Mouse (Mus musculus) ES-Bruce4 (cell line): Measurements from ENCODE around the gene Notch1.

Source experiments
- CTCF ChIP-seq: IDR thresholded peaks from one replicate; pipeline ENCODE4 v1.8.1; 2011; ENCODE audit warnings: low read depth, low read length
- EP300 ChIP-seq: IDR thresholded peaks from 2 replicates; pipeline ENCODE4 v1.6.1; 2011; ENCODE audit warnings: low read depth, low read length; ENCODE audit not compliant: insufficient read depth
- POLR2A ChIP-seq: IDR thresholded peaks from one replicate; pipeline ENCODE4 v1.8.1; 2011; ENCODE audit warnings: low read length; ENCODE audit not compliant: insufficient read depth

GRCm38 (mm10) chr2:26486264-26486810 is 30.1 kb downstream of the Notch1 start:
- TF ChIP-seq CTCF (no peak), POLR2A (no peak), EP300 (no peak)
